ENCODE assay signal across 21 mouse cellular contexts in the genomic region with DNA sequence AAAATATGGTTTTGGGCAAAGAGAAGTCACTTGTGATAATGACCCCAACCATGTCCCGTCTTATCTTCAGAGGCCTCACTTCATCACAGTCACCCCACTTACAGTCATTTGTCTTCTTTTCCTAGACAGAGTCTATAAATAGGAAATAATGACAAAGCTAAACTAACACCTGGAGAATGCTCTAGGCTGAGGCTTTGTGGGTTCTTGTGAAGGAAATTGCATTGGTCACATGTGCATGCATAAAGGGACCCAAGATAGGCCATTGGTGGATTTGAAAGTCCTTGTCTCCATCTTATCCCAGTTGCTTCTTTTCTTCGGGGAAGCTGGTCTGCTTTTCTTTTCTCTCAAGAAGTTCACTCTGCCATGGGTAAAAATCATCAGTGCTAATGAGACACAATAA.
DNase-seq lines count a peak whose midpoint lies in the region; ATAC-seq and TF ChIP-seq lines count a peak whose summit lies in the region.
"Had no signal": no experiment of that assay in that cellular context is flagged by ENCODE, and none has a peak within 500 bp of the region (broad histone marks: within the 10 kb centered on the region; RNA-seq: fewer than 3 reads in every experiment).

No protein-coding gene starts in this region.

- peaks cover 0 to 13% of the 10 kb centered on the region in 2 experiments; a peak in 2 of 4 replicates for H3K36me3 ChIP-seq in MEL (ENCODE audit: control insufficient read depth in 1 of 2, insufficient read depth in 2 of 2, low read length in 2 of 2)
- no peaks in the 10 kb centered on the region for H3K36me3 ChIP-seq in kidney, embryonic 14.5 days (ENCODE audit: control insufficient read depth, insufficient read depth, low read length)
- no peaks in the 10 kb centered on the region for H3K36me3 ChIP-seq in lung, postnatal 0 days (ENCODE audit: insufficient read depth, low read length)
- H3K36me3 ChIP-seq: embryonic facial prominence, embryonic 10.5 days; embryonic facial prominence, embryonic 12.5 days; G1E had no signal

- peak; percentile 25 to 59; a peak in 3 of 4 replicates for ATAC-seq in hematopoietic stem cell, adult 5-6 weeks (replicated peaks in 1 of 2; ENCODE audit: insufficient read depth in 1 of 2, low FRiP score in 2 of 2, low TSS enrichment in 1 of 2, low read depth in 1 of 2, poor library complexity in 2 of 2, severe bottlenecking in 2 of 2)
- ATAC-seq in kidney, embryonic 14.5 days (ENCODE audit: low FRiP score, low TSS enrichment), result no peak
- ATAC-seq in lung, postnatal 0 days, result no peak
- ATAC-seq: forebrain, embryonic 13.5 days; forebrain, embryonic 16.5 days had no signal

- no peak overlapping the region for H3K4me3 ChIP-seq in MEL (ENCODE audit: control insufficient read depth in 1 of 2, insufficient read depth in 1 of 2, low read depth in 2 of 2, low read length in 2 of 2)
- H3K4me3 ChIP-seq in kidney, embryonic 14.5 days (ENCODE audit: low read length), result no peak overlapping the region
- H3K4me3 ChIP-seq in lung, postnatal 0 days (ENCODE audit: low read depth, low read length), result no peak overlapping the region
- H3K4me3 ChIP-seq: embryonic facial prominence, embryonic 10.5 days; embryonic facial prominence, embryonic 12.5 days; forebrain, embryonic 13.5 days had no signal

- TF ChIP-seq EP300 in MEL (IDR thresholded peaks at IDR 0.05; ENCODE audit: low read depth in 1 of 2, low read length in 2 of 2), result no peak
- no peak for TF ChIP-seq EP300 in lung, postnatal 0 days (IDR thresholded peaks at IDR 0.05)

- no peak overlapping the region for H3K27ac ChIP-seq in MEL (ENCODE audit: control insufficient read depth, low read depth, low read length)
- no peak overlapping the region for H3K27ac ChIP-seq in kidney, embryonic 14.5 days (ENCODE audit: low read depth, low read length)
- no peak overlapping the region for H3K27ac ChIP-seq in lung, postnatal 0 days (ENCODE audit: low read length)
- H3K27ac ChIP-seq: embryonic facial prominence, embryonic 10.5 days; embryonic facial prominence, embryonic 12.5 days; forebrain, embryonic 13.5 days had no signal

- no peak for TF ChIP-seq POLR2A in MEL (IDR thresholded peaks at IDR 0.05; ENCODE audit: control insufficient read depth in 1 of 2, insufficient read depth in 1 of 2, low read depth in 1 of 2, low read length in 2 of 2, poor library complexity in 1 of 2)

- no peak for TF ChIP-seq RAD21 in MEL (IDR thresholded peaks at IDR 0.05; ENCODE audit: low read depth, low read length)

- DNase-seq in embryo, embryonic 10 days (ENCODE audit: low spot score), result peak; percentile 34
- no peak for DNase-seq in embryo, embryonic 9.5 days (ENCODE audit: extremely low spot score)
- no peak for DNase-seq in MEL (ENCODE audit: low read depth, low spot score)
- no peak for DNase-seq in lung, postnatal 0 days (ENCODE audit: low spot score)
- DNase-seq in frontal cortex, adult 2 months (ENCODE audit: extremely low spot score in 1 of 2, low spot score in 1 of 2), result no peak
- DNase-seq: adrenal gland, adult 2 months; adrenal gland, postnatal 10 days; adrenal gland, postnatal 25 days; cerebellum, adult 11 months; cerebellum, adult 18-20 months; cerebellum, adult 8-10 months; cerebellum, adult 9-11 months; cerebellum, postnatal 14 days; cerebellum, postnatal 36 days had no signal

- H3K9me3 ChIP-seq in MEL (replicated peaks; ENCODE audit: insufficient read depth, low read length), result no peaks in the 10 kb centered on the region
- H3K9me3 ChIP-seq in kidney, embryonic 14.5 days (ENCODE audit: control insufficient read depth, low read length), result no peaks in the 10 kb centered on the region
- no peaks in the 10 kb centered on the region for H3K9me3 ChIP-seq in lung, postnatal 0 days (ENCODE audit: low read length)
- H3K9me3 ChIP-seq: embryonic facial prominence, embryonic 10.5 days; embryonic facial prominence, embryonic 12.5 days; forebrain, embryonic 13.5 days; G1E had no signal

- TF ChIP-seq CTCF in MEL (IDR thresholded peaks at IDR 0.05 in 2 of 3, conservative IDR thresholded peaks at IDR 0.05 in 1 of 3; ENCODE audit: control insufficient read depth in 1 of 3, insufficient read depth in 1 of 3, low read depth in 2 of 3, low read length in 3 of 3, poor library complexity in 1 of 3, severe bottlenecking in 1 of 3), result no peak
- TF ChIP-seq CTCF in lung, postnatal 0 days (IDR thresholded peaks at IDR 0.05), result no peak

- no peak overlapping the region for H3K4me2 ChIP-seq in kidney, embryonic 14.5 days (replicated peaks; ENCODE audit: low read depth, low read length)
- no peak overlapping the region for H3K4me2 ChIP-seq in lung, postnatal 0 days (replicated peaks; ENCODE audit: low read depth, low read length)
- H3K4me2 ChIP-seq: embryonic facial prominence, embryonic 12.5 days; forebrain, embryonic 13.5 days had no signal

- no peaks in the 10 kb centered on the region for H3K79me2 ChIP-seq in MEL (ENCODE audit: control insufficient read depth, insufficient read depth, low read length, poor library complexity)

- H3K27me3 ChIP-seq in MEL (ENCODE audit: control insufficient read depth in 1 of 2, insufficient read depth in 2 of 2, low read length in 2 of 2), result no peaks in the 10 kb centered on the region
- H3K27me3 ChIP-seq in kidney, embryonic 14.5 days (ENCODE audit: control insufficient read depth, insufficient read depth, low read length), result no peaks in the 10 kb centered on the region
- H3K27me3 ChIP-seq in lung, postnatal 0 days (replicated peaks; ENCODE audit: insufficient read depth, low read length), result no peaks in the 10 kb centered on the region
- H3K27me3 ChIP-seq: embryonic facial prominence, embryonic 12.5 days had no signal

- WGBS in kidney, embryonic 14.5 days, result 62% methylated on average over 2 of the region's 2 CpGs
- WGBS in lung, postnatal 0 days, result 53% methylated on average over 2 of the region's 2 CpGs

- peaks cover 0 to 5% of the 10 kb centered on the region in 2 experiments; a peak in 2 of 4 replicates for H3K4me1 ChIP-seq in MEL (ENCODE audit: control insufficient read depth in 1 of 2, insufficient read depth in 2 of 2, low read length in 2 of 2)
- H3K4me1 ChIP-seq in kidney, embryonic 14.5 days (ENCODE audit: control insufficient read depth, insufficient read depth, low read length), result no peaks in the 10 kb centered on the region; the same call in 1 of the 2 replicates
- H3K4me1 ChIP-seq in lung, postnatal 0 days (ENCODE audit: insufficient read depth, low read depth, low read length), result no peaks in the 10 kb centered on the region
- H3K4me1 ChIP-seq: embryonic facial prominence, embryonic 12.5 days had no signal

- no peak overlapping the region for H3K9ac ChIP-seq in MEL (ENCODE audit: control insufficient read depth, low read depth, low read length, poor library complexity, severe bottlenecking)
- no peak overlapping the region for H3K9ac ChIP-seq in kidney, embryonic 14.5 days (ENCODE audit: low read depth, low read length)
- H3K9ac ChIP-seq in lung, postnatal 0 days (replicated peaks; ENCODE audit: low read depth), result no peak overlapping the region
- H3K9ac ChIP-seq: embryonic facial prominence, embryonic 12.5 days; forebrain, embryonic 13.5 days had no signal

TF ChIP-seq in MEL, 35 proteins besides CTCF, POLR2A, EP300 and RAD21:
- no peak for TF ChIP-seq MAFK (IDR thresholded peaks at IDR 0.05; ENCODE audit: borderline replicate concordance, low read depth, low read length)
- TF ChIP-seq USF1 (IDR thresholded peaks at IDR 0.05; ENCODE audit: low read depth, low read length), result peak; percentile 52; the same call in 1 of the 2 replicates
- TF ChIP-seq ZNF384 (IDR thresholded peaks at IDR 0.05; ENCODE audit: low read depth, low read length), result no peak

Comparison
In these comparisons a context has a peak if more than half of its experiments do, and no peak if none do; other contexts are left out.
1. ATAC-seq: peak in hematopoietic stem cell, adult 5-6 weeks (2 of 2); none in kidney, embryonic 14.5 days (single experiment) and lung, postnatal 0 days (single experiment).